Mouse (Mus musculus) macrophage (primary cell): ENCODE data around the gene Cyp2c37. TPM values are rescaled to one million over a fixed set of nuclear protein-coding genes. Genes with fewer than 3 reads are reported as not detected.
"Not testable (repeated sequence)": the region's sequence is repeated elsewhere in the genome, so short reads cannot be mapped to it uniquely, and the experiment has no call there.

Experiments
- H3K27ac ChIP-seq: fragments of 350-480 bp; formaldehyde crosslinking; 2 replicates; pipeline ENCODE4 v1.9.0; 2021
- H3K36me3 ChIP-seq: fragments of 350-480 bp; formaldehyde crosslinking; 2 replicates; pipeline ENCODE4 v1.9.0; 2021; ENCODE audit errors: inconsistent target
- H3K4me3 ChIP-seq: fragments of 350-480 bp; formaldehyde crosslinking; 2 replicates; pipeline ENCODE4 v1.9.0; 2021; ENCODE audit errors: inconsistent target
- H3K79me2 ChIP-seq: fragments of 350-480 bp; formaldehyde crosslinking; 2 replicates; pipeline ENCODE4 v1.9.0; 2021; ENCODE audit errors: inconsistent target
- WGBS: methylation state at CpG from one replicate; pipeline ENCODE4 v1.1.7; 2026; ENCODE audit warnings: inconsistent platforms; ENCODE audit not compliant: missing documents; 5-methylcytosine and 5-hydroxymethylcytosine counted together
- polyA plus RNA-seq: library from polyadenylated mRNA; stranded (reverse); fragments of 250-400 nt; gene quantifications from 3 replicates; pipeline ENCODE4 v1.2.4, GENCODE M21; 2018; ENCODE audit warnings: inconsistent platforms
- total RNA-seq, 78 experiments: library from RNA; depleted of rRNA; stranded (reverse); fragments of 250-400 nt; gene quantifications; 1 replicate in 9 of 78; 2 replicates in 24 of 78; 3 replicates in 43 of 78; 4 replicates in 2 of 78; pipeline ENCODE4 v1.2.4; 2018; ENCODE audit warnings: inconsistent platforms in 56 of 78

Cyp2c37 gene
- total RNA-seq (2018; cell fraction: chromatin; rRNA removed): not detected
- total RNA-seq (2018; cell fraction: cytosol; rRNA removed): not detected
- not detected for total RNA-seq (2018; cell fraction: nucleus; rRNA removed)
- polyA plus RNA-seq: not detected in 3 replicates

DNA sequence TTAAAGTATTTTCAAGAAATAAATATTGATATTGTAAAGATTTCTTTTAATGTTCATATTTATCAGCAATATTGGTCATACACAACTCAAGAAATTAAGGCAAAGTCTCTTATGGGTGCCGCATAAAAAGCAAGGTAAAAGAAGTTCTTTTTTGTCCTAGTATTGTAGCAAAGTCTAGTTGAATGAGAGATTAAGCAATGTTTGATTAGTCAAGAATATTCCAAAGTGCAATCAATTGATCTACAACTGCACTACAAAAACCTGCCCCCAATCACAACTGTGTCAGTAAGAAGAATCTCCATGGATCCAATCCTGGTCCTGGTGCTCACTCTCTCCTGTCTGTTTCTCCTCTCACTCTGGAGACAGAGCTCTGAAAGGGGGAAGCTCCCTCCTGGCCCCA is at the start of gene Cyp2c37:
TSS of gene Cyp2c37 (plus strand) at position 285 of the 400 bp plus-strand sequence.
- not testable (repeated sequence) for H3K79me2 ChIP-seq, H3K36me3 ChIP-seq, H3K4me3 ChIP-seq, H3K27ac ChIP-seq
- 91% methylated on average over 1 of the region's 1 CpGs for WGBS

DNA sequence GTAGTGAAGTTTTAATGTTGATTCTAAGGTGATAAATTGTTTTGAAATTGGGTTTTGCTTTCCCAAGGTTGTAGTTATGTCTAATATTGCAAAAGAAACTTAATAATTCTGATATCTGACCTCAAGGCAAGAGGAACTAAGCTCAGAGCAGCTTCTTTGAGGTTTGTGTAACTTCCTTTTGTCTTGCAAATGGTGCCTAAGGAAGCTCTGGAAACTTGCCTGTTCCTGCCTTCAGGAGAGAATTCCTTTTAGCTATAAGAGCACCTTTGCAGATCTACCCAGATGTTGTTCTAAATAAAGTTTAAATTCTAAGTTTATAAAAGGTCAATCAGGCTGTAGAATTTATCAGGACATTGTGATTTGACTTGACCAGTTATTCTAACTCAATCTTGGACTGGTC is 31.4 kb upstream of the Cyp2c37 start:
- H3K79me2 ChIP-seq, H3K27ac ChIP-seq, H3K4me3 ChIP-seq, H3K36me3 ChIP-seq: not testable (repeated sequence)

DNA sequence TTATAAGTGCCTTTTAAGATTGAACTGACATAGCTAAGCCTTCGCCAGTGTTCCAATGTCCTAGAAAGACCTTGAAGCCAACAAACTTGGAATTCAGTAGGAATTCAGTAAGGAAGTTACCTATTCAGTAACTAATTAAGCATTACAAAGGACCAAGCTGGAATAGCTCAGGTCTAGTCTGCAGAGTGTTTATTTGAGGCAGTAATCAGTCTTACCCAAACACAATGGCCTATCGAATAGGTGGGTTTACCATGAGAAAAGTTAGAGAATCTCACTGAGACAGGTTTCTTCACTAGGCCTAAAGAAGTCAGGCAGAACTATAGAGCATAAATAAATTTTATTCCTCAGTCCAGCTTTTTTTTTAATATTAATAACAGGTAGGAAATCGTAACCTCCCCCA is 21.1 kb upstream of the Cyp2c37 start:
- WGBS: 97% methylated on average over 3 of the region's 3 CpGs
- not testable (repeated sequence) for H3K36me3 ChIP-seq, H3K4me3 ChIP-seq, H3K79me2 ChIP-seq, H3K27ac ChIP-seq

GRCm38 (mm10) chr19:39989471-39989870 is 2.8 kb upstream of the Cyp2c37 start:
- 61% methylated on average over 2 of the region's 2 CpGs for WGBS
- H3K4me3 ChIP-seq: no peak overlapping the region
- H3K36me3 ChIP-seq: no peaks in the 10 kb centered on the region
- no peaks in the 10 kb centered on the region for H3K79me2 ChIP-seq
- H3K27ac ChIP-seq: no peak overlapping the region

Other genes with a start within 250 kb of the Cyp2c37 start
- gene Cyp2c40, start 179.6 kb upstream of the Cyp2c37 start, polyA plus RNA-seq: not detected in 3 replicates
- not detected in 3 replicates for gene Cyp2c69, start 105.6 kb upstream of the Cyp2c37 start, polyA plus RNA-seq
- not detected in 3 replicates for gene Cyp2c54, start 81.4 kb downstream of the Cyp2c37 start, polyA plus RNA-seq
- gene Cyp2c50, start 97.3 kb downstream of the Cyp2c37 start, polyA plus RNA-seq: not detected in 3 replicates
- gene Cyp2c70, start 194.9 kb downstream of the Cyp2c37 start, polyA plus RNA-seq: not detected in 3 replicates